In genomic region chr2:172498823-172499222, GRCm38 (mm10) we compare ENCODE assay signal across 32 mouse cellular contexts. TPM values are rescaled to one million over a fixed set of nuclear protein-coding genes. Genes with fewer than 3 reads are reported as not detected.
DNase-seq lines count a peak whose midpoint lies in the region; ATAC-seq and TF ChIP-seq lines count a peak whose summit lies in the region.
"Had no signal": no experiment of that assay in that cellular context is flagged by ENCODE, and none has a peak within 500 bp of the region (broad histone marks: within the 10 kb centered on the region; RNA-seq: fewer than 3 reads in every experiment).

No protein-coding gene starts in this region.

- in situ Hi-C loops in ES-E14 (cut with MboI; ENCODE audit: low sequenced_read_pairs in 2 of 2, unreplicated experiment in 2 of 2) = loop anchor here in 1 of 2 experiments (25.0 kb wide), 1 partner anchor 263 kb away; no protein-coding TSS in a partner anchor

- ATAC-seq in inflammation-experienced regulatory T-cells, adult 6 months = no peak
- no peak for ATAC-seq in CD4-positive, CD25-positive, alpha-beta regulatory T cell, adult 4 months
- ATAC-seq: intestine, embryonic 15.5 days; liver, postnatal 0 days had no signal

- no peak overlapping the region for H3K9ac ChIP-seq in ES-E14 (ENCODE audit: insufficient read depth, low read depth, low read length, poor library complexity, severe bottlenecking)
- H3K9ac ChIP-seq: embryonic facial prominence, embryonic 12.5 days; forebrain, embryonic 12.5 days; hindbrain, embryonic 15.5 days; intestine, embryonic 15.5 days; liver, postnatal 0 days had no signal

- peak; percentile 28 for DNase-seq in right cerebral cortex, adult 18-20 months
- DNase-seq in right cerebral cortex, postnatal 14 days = no peak
- DNase-seq in ES-E14 (ENCODE audit: low read depth, low spot score) = no peak
- DNase-seq in adrenal gland, postnatal 10 days = peak; percentile 21
- no peak for DNase-seq in retina, embryonic 14.5 days (ENCODE audit: low spot score)
- DNase-seq: cerebellum, adult 18-20 months; cerebellum, postnatal 14 days; kidney, adult 8-10 months; kidney, postnatal 10 days; liver, postnatal 0 days; lung, postnatal 10 days; thymus, adult 18-20 months had no signal

- H3K36me3 ChIP-seq in ES-E14 (ENCODE audit: control insufficient read depth, insufficient read depth, low read length, poor library complexity, severe bottlenecking) = no peaks in the 10 kb centered on the region
- H3K36me3 ChIP-seq: embryonic facial prominence, embryonic 12.5 days; forebrain, embryonic 12.5 days; hindbrain, embryonic 15.5 days; intestine, embryonic 15.5 days had no signal

- peaks cover 1 to 9% of the 10 kb centered on the region in 2 experiments for H3K4me1 ChIP-seq in ES-E14 (ENCODE audit: control insufficient read depth in 2 of 2, insufficient read depth in 2 of 2, low read length in 2 of 2, poor library complexity in 1 of 2)
- H3K4me1 ChIP-seq: forebrain, embryonic 12.5 days; hindbrain, embryonic 15.5 days; intestine, embryonic 15.5 days had no signal

- H3K4me3 ChIP-seq in ES-E14 (ENCODE audit: insufficient read depth in 1 of 2, low read depth in 1 of 2, low read length in 2 of 2, poor library complexity in 1 of 2, severe bottlenecking in 1 of 2) = no peak overlapping the region
- H3K4me3 ChIP-seq: embryonic facial prominence, embryonic 12.5 days; forebrain, embryonic 12.5 days; hindbrain, embryonic 15.5 days; intestine, embryonic 15.5 days had no signal

- peak overlapping the region; percentile 10; the same call in 1 of the 2 replicates for H3K27ac ChIP-seq in ES-E14 (ENCODE audit: insufficient read depth, low read depth, low read length, poor library complexity, severe bottlenecking)
- H3K27ac ChIP-seq: embryonic facial prominence, embryonic 12.5 days; forebrain, embryonic 12.5 days; hindbrain, embryonic 15.5 days; intestine, embryonic 15.5 days had no signal

- no peaks in the 10 kb centered on the region for H3K9me3 ChIP-seq in ES-E14 (ENCODE audit: control insufficient read depth, insufficient read depth, low read depth, low read length)
- H3K9me3 ChIP-seq: embryonic facial prominence, embryonic 12.5 days; forebrain, embryonic 12.5 days; hindbrain, embryonic 15.5 days; intestine, embryonic 15.5 days had no signal

TF ChIP-seq in ES-E14, 5 proteins besides CTCF, POLR2A, EP300 and RAD21:
- TF ChIP-seq ZNF384 (IDR thresholded peaks at IDR 0.05; ENCODE audit: low read depth, low read length) = no peak
- TF ChIP-seq MAFK (IDR thresholded peaks at IDR 0.05; ENCODE audit: insufficient read depth, low read depth, low read length) = peak; percentile 53; the same call in 1 of the 2 replicates

RNA-seq across cellular contexts. Expression of gene Fam209, which starts 26.5 kb away (rescaled TPM):
- total RNA-seq in ES-E14 (2012; rRNA removed) = 0.54 and 1.6 TPM in 2 replicates
- total RNA-seq in adrenal gland, postnatal 10 days (2021) = under 1 TPM; 0.39 to 0.45 TPM
- polyA plus RNA-seq in inflammation-experienced regulatory T-cells, adult 6 months (2017; shearing (Covaris generic)) = 1 to 10 TPM in 2 of 3 experiments, under 1 TPM in 1; 0.83 to 3.0 (median 2.1) TPM
- 1 to 10 TPM; 1.6 to 2.5 TPM for polyA plus RNA-seq in CD4-positive, CD25-positive, alpha-beta regulatory T cell, adult 4 months (2017; shearing (Covaris generic))
- total RNA-seq: midbrain, postnatal 0 days had no signal
- polyA plus RNA-seq: hindbrain, embryonic 15.5 days; intestine, embryonic 15.5 days; limb, embryonic 11.5 days; liver, postnatal 0 days; midbrain, embryonic 11.5 days; neural tube, embryonic 14.5 days; small intestine, adult 2 months; stomach, embryonic 16.5 days had no signal

RNA-seq across cellular contexts. Expression of gene Gcnt7, which starts 40.4 kb away (rescaled TPM):
- 0.27 and 0.69 TPM in 2 replicates for total RNA-seq in ES-E14 (2012; rRNA removed)
- not detected for total RNA-seq in adrenal gland, postnatal 10 days (2021)
- polyA plus RNA-seq in inflammation-experienced regulatory T-cells, adult 6 months (2017; shearing (Covaris generic)) = 1 to 10 TPM; 3.7 to 5.2 (median 3.8) TPM
- polyA plus RNA-seq in CD4-positive, CD25-positive, alpha-beta regulatory T cell, adult 4 months (2017; shearing (Covaris generic)) = 1 to 10 TPM; 3.9 to 4.7 TPM
- total RNA-seq: gastrocnemius, adult 8-10 months; layer of hippocampus, postnatal 14 days; left cerebral cortex, postnatal 10 days; liver, adult 2 months; midbrain, postnatal 0 days had no signal
- polyA plus RNA-seq: frontal cortex, adult 2 months; gonadal fat pad, adult 2 months; liver, adult 2 months; small intestine, adult 2 months; urinary bladder, adult 2 months had no signal

RNA-seq across cellular contexts. Expression of gene Tfap2c, which starts 50.6 kb away (rescaled TPM):
- 18.2 and 19.7 TPM in 2 replicates for total RNA-seq in ES-E14 (2012; rRNA removed)
- not detected for total RNA-seq in adrenal gland, postnatal 10 days (2021)
- not detected for polyA plus RNA-seq in inflammation-experienced regulatory T-cells, adult 6 months (2017; shearing (Covaris generic))
- under 1 TPM in 1 of 2 experiments, not detected in 1; 0.15 TPM for polyA plus RNA-seq in CD4-positive, CD25-positive, alpha-beta regulatory T cell, adult 4 months (2017; shearing (Covaris generic))
- total RNA-seq: gastrocnemius, adult 8-10 months; hematopoietic stem cell, adult 5-6 weeks; liver, adult 2 months; midbrain, postnatal 0 days had no signal
- polyA plus RNA-seq: liver, adult 2 months; liver, postnatal 0 days; midbrain, postnatal 0 days; small intestine, adult 2 months had no signal

RNA-seq across cellular contexts. Expression of gene Rtf2, which starts 58.5 kb away (rescaled TPM):
- total RNA-seq in ES-E14 (2012; rRNA removed) = 51.0 and 58.7 TPM in 2 replicates
- total RNA-seq in adrenal gland, postnatal 10 days (2021) = 10 to 100 TPM; 69.2 to 71.5 TPM
- 100 to 1,000 TPM; 125 to 139 (median 135) TPM for polyA plus RNA-seq in inflammation-experienced regulatory T-cells, adult 6 months (2017; shearing (Covaris generic))
- polyA plus RNA-seq in CD4-positive, CD25-positive, alpha-beta regulatory T cell, adult 4 months (2017; shearing (Covaris generic)) = 100 to 1,000 TPM; 139 to 161 TPM

Comparison
In these comparisons a context has a peak if more than half of its experiments do, and no peak if none do; other contexts are left out.
1. DNase-seq: peak in right cerebral cortex, adult 18-20 months (single experiment) and adrenal gland, postnatal 10 days (single experiment); none in right cerebral cortex, postnatal 14 days (single experiment), ES-E14 (single experiment) and retina, embryonic 14.5 days (single experiment).
2. RNA of gene Tfap2c, which starts 50.6 kb away (total RNA-seq): 18.2 to 19.7 TPM in ES-E14; not detected in adrenal gland, postnatal 10 days; every median in the first group is over 10 times any median in the second.